ENCODE assay signal across 24 mouse cellular contexts in the genomic region with DNA sequence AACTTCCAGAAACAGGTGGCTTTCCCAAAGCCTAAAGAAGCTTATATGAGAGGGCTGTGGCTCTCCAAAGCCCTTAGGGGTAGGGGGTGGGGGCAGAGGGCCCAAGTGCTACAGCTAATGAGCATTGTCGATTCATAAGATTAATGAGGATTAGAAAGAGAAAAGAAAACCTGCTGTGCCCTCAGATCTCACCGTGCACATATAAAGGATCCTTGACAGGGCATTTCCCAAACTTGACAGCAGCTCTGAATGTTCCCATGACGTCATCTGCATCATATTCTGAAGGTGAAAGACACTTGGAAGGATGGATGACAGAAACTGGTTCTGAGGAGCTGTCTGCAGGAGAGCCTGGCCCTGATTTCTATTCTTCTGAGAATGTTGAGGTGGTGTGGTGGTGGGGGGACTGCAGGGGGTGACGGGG.
DNase-seq lines count a peak whose midpoint lies in the region; ATAC-seq and TF ChIP-seq lines count a peak whose summit lies in the region.
"Had no signal": no experiment of that assay in that cellular context is flagged by ENCODE, and none has a peak within 500 bp of the region (broad histone marks: within the 10 kb centered on the region; RNA-seq: fewer than 3 reads in every experiment).

No protein-coding gene starts in this region.

- no peak overlapping the region for H3K4me2 ChIP-seq in midbrain, embryonic 11.5 days
- no peak overlapping the region for H3K4me2 ChIP-seq in midbrain, postnatal 0 days (ENCODE audit: low read depth, low read length, poor library complexity, severe bottlenecking)
- no peak overlapping the region for H3K4me2 ChIP-seq in forebrain, embryonic 16.5 days (ENCODE audit: low read length)
- H3K4me2 ChIP-seq: embryonic facial prominence, embryonic 15.5 days; hindbrain, embryonic 14.5 days; liver, embryonic 15.5 days; lung, embryonic 15.5 days had no signal

- peak; percentile 44; the same call in 1 of the 2 replicates for ATAC-seq in midbrain, embryonic 11.5 days (ENCODE audit: low FRiP score)
- ATAC-seq in midbrain, postnatal 0 days (ENCODE audit: low FRiP score), result no peak
- peak; percentile 89 for ATAC-seq in forebrain, embryonic 16.5 days
- no peak for ATAC-seq in CD4-positive, CD25-positive, alpha-beta regulatory T cell, adult 4 months
- ATAC-seq: inflammation-experienced regulatory T-cells, adult 6 months had no signal

- H3K27me3 ChIP-seq in midbrain, embryonic 11.5 days (ENCODE audit: control insufficient read depth, insufficient read depth, low read length), result no peaks in the 10 kb centered on the region
- H3K27me3 ChIP-seq in midbrain, postnatal 0 days (ENCODE audit: insufficient read depth, low read length), result no peaks in the 10 kb centered on the region
- no peaks in the 10 kb centered on the region for H3K27me3 ChIP-seq in forebrain, embryonic 16.5 days (replicated peaks; ENCODE audit: control insufficient read depth, insufficient read depth, low read length)
- H3K27me3 ChIP-seq: embryonic facial prominence, embryonic 15.5 days; liver, embryonic 15.5 days; lung, embryonic 15.5 days had no signal

- H3K9me3 ChIP-seq in midbrain, embryonic 11.5 days (ENCODE audit: control insufficient read depth, low read length), result no peaks in the 10 kb centered on the region
- H3K9me3 ChIP-seq in midbrain, postnatal 0 days (ENCODE audit: low read length), result no peaks in the 10 kb centered on the region
- H3K9me3 ChIP-seq in forebrain, embryonic 16.5 days (ENCODE audit: control insufficient read depth, low read length), result no peaks in the 10 kb centered on the region
- H3K9me3 ChIP-seq: embryonic facial prominence, embryonic 15.5 days; liver, embryonic 15.5 days; lung, embryonic 15.5 days had no signal

- no peak overlapping the region for H3K27ac ChIP-seq in midbrain, embryonic 11.5 days (ENCODE audit: low read depth, low read length)
- H3K27ac ChIP-seq in midbrain, postnatal 0 days (ENCODE audit: low read depth, low read length), result no peak overlapping the region
- peak overlapping the region; percentile 55; the same call in 1 of the 2 replicates for H3K27ac ChIP-seq in forebrain, embryonic 16.5 days (ENCODE audit: low read length)
- H3K27ac ChIP-seq: embryonic facial prominence, embryonic 15.5 days; heart, adult 2 months; hindbrain, embryonic 14.5 days; kidney, postnatal 0 days; liver, embryonic 15.5 days; lung, embryonic 15.5 days; macrophage; stomach, postnatal 0 days had no signal

- no peak for TF ChIP-seq CTCF in midbrain, postnatal 0 days (IDR thresholded peaks at IDR 0.05)

- H3K4me3 ChIP-seq in midbrain, embryonic 11.5 days (ENCODE audit: low read depth, low read length), result no peak overlapping the region
- H3K4me3 ChIP-seq in midbrain, postnatal 0 days (ENCODE audit: low read depth, low read length), result no peak overlapping the region
- no peak overlapping the region for H3K4me3 ChIP-seq in forebrain, embryonic 16.5 days (replicated peaks; ENCODE audit: low read length)
- H3K4me3 ChIP-seq: embryonic facial prominence, embryonic 15.5 days; heart, adult 2 months; liver, embryonic 15.5 days; lung, embryonic 15.5 days had no signal

- 27% methylated on average over 4 of the region's 4 CpGs for whole genome bisulfite sequencing in midbrain, embryonic 11.5 days
- 17% methylated on average over 4 of the region's 4 CpGs for WGBS in midbrain, postnatal 0 days
- 2% methylated on average over 4 of the region's 4 CpGs for WGBS in forebrain, embryonic 16.5 days

- H3K36me3 ChIP-seq in midbrain, embryonic 11.5 days (ENCODE audit: control insufficient read depth, insufficient read depth, low read length), result no peaks in the 10 kb centered on the region
- no peaks in the 10 kb centered on the region for H3K36me3 ChIP-seq in midbrain, postnatal 0 days (ENCODE audit: insufficient read depth, low read length)
- H3K36me3 ChIP-seq in forebrain, embryonic 16.5 days (ENCODE audit: control insufficient read depth, insufficient read depth), result no peaks in the 10 kb centered on the region
- H3K36me3 ChIP-seq: embryonic facial prominence, embryonic 15.5 days; liver, embryonic 15.5 days; lung, embryonic 15.5 days had no signal

- H3K4me1 ChIP-seq in midbrain, embryonic 11.5 days (ENCODE audit: control insufficient read depth, insufficient read depth, low read length), result peaks cover 8% of the 10 kb centered on the region
- 0 out of 2 replicates have a peak, but pooled peaks cover 2% of the 10 kb centered on the region for H3K4me1 ChIP-seq in midbrain, postnatal 0 days (ENCODE audit: insufficient read depth, low read length)
- H3K4me1 ChIP-seq in forebrain, embryonic 16.5 days (replicated peaks; ENCODE audit: control insufficient read depth, insufficient read depth, low read length), result 0 out of 2 replicates have a peak, but pooled peaks cover 5% of the 10 kb centered on the region
- H3K4me1 ChIP-seq: embryonic facial prominence, embryonic 15.5 days; liver, embryonic 15.5 days; lung, embryonic 15.5 days had no signal

- H3K9ac ChIP-seq in midbrain, embryonic 11.5 days (ENCODE audit: low read length), result no peak overlapping the region
- no peak overlapping the region for H3K9ac ChIP-seq in midbrain, postnatal 0 days (replicated peaks; ENCODE audit: low read length, poor library complexity, severe bottlenecking)
- H3K9ac ChIP-seq in forebrain, embryonic 16.5 days (replicated peaks; ENCODE audit: low read depth, low read length), result no peak overlapping the region
- H3K9ac ChIP-seq: embryonic facial prominence, embryonic 15.5 days; hindbrain, embryonic 14.5 days; liver, embryonic 15.5 days; lung, embryonic 15.5 days had no signal

- peak; percentile 45 for DNase-seq in embryo, embryonic 10 days (ENCODE audit: low spot score)
- DNase-seq in embryo, embryonic 9.5 days (ENCODE audit: extremely low spot score), result no peak
- DNase-seq in midbrain, embryonic 11.5 days (ENCODE audit: low spot score, missing footprints), result no peak
- no peak for DNase-seq in midbrain, postnatal 0 days (ENCODE audit: low spot score)
- no peak for DNase-seq in frontal cortex, adult 2 months (ENCODE audit: extremely low spot score in 1 of 2, low spot score in 1 of 2)
- no peak for DNase-seq in adrenal gland, adult 18-20 months (ENCODE audit: low spot score in 2 of 2)
- DNase-seq: adrenal gland, postnatal 25 days; cerebellum, adult 9-10 months; gastrocnemius, postnatal 25 days; heart, adult 2 months; kidney, adult 2 months; left cerebral cortex, postnatal 4 days; liver; right cerebral cortex, postnatal 14 days had no signal

Comparison
In these comparisons a context has a peak if more than half of its experiments do, and no peak if none do; other contexts are left out.
1. ATAC-seq: peak in midbrain, embryonic 11.5 days (single experiment) and forebrain, embryonic 16.5 days (single experiment); none in midbrain, postnatal 0 days (single experiment) and CD4-positive, CD25-positive, alpha-beta regulatory T cell, adult 4 months (single experiment).